Comparison of ENCODE assay signal across 8 mouse cellular contexts in the genomic region with DNA sequence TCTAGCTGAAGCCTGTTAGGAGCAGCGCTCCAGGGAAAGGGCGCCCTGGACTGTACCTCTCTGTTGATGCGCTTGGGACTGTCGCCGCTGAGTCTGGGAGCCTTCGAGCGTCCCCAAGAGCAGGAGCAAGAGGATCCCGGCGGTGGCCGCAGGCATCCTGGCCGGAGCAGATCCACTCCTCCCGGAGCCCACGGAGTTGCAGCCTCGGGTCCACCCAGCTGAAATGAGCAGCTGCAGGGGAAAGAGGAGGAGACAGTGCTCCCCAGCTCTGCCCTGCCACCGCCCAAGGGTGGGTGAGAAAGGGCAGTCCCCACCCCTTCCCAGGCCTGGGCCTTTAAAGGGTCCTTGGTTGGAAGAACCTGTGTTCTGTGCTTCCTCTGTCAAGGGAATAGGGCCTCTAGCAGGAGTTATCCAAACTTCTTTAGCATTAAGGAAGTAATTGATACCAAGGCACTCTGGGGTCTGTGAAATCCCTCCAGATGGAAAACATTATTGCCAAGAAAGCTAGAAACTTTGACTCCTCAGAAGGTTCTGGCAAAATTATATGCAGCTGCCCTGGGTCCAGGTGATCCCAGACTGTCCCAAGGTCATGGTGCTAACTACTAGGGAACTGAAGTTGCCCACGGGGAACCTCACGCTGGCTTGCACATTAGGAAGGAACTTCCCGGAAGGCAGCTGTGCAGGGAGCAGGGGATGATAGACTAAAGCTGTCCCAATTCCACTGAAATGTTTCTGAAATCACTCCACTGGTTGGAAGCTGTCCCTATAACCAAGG. TPM values are rescaled to one million over a fixed set of nuclear protein-coding genes. Genes with fewer than 3 reads are reported as not detected.
DNase-seq lines count a peak whose midpoint lies in the region; ATAC-seq and TF ChIP-seq lines count a peak whose summit lies in the region.

No protein-coding gene starts in this region.

- 0 out of 2 replicates have a peak overlapping the region, but pooled peaks have one; percentile 7 for H3K27ac ChIP-seq in hindbrain, embryonic 12.5 days
- H3K27ac ChIP-seq in limb, embryonic 14.5 days (replicated peaks; ENCODE audit: low read depth, low read length) = peak overlapping the region; percentile 75

- ATAC-seq in hindbrain, embryonic 12.5 days (ENCODE audit: low FRiP score) = peak; percentile 63
- peak; percentile 76 for ATAC-seq in limb, embryonic 14.5 days (ENCODE audit: low FRiP score, low read depth)

- 17% methylated on average over 18 of the region's 18 CpGs for WGBS in hindbrain, embryonic 12.5 days
- whole genome bisulfite sequencing in limb, embryonic 14.5 days = 2% methylated on average over 18 of the region's 18 CpGs

- H3K4me1 ChIP-seq in hindbrain, embryonic 12.5 days = peaks cover 3% of the 10 kb centered on the region
- H3K4me1 ChIP-seq in limb, embryonic 14.5 days (ENCODE audit: control insufficient read depth, insufficient read depth, low read length) = peaks cover 6% of the 10 kb centered on the region; the same call in 1 of the 2 replicates

- H3K79me3 ChIP-seq in C2C12 (ENCODE audit: low read depth) = no peaks in the 10 kb centered on the region

- peak overlapping the region; percentile 29; the same call in 1 of the 2 replicates for H3K9ac ChIP-seq in hindbrain, embryonic 12.5 days
- H3K9ac ChIP-seq in limb, embryonic 14.5 days (ENCODE audit: low read depth, low read length, severe bottlenecking) = peak overlapping the region; percentile 59

- H3K27me3 ChIP-seq in C2C12 (ENCODE audit: control insufficient read depth, insufficient read depth, insufficient read length) = no peaks in the 10 kb centered on the region
- H3K27me3 ChIP-seq in hindbrain, embryonic 12.5 days = no peaks in the 10 kb centered on the region
- H3K27me3 ChIP-seq in limb, embryonic 14.5 days (ENCODE audit: control insufficient read depth, insufficient read depth, low read length) = no peaks in the 10 kb centered on the region
- no peaks in the 10 kb centered on the region for H3K27me3 ChIP-seq in myocyte (ENCODE audit: control insufficient read depth, insufficient read depth, insufficient read length)

- H3K4me3 ChIP-seq in C2C12 (ENCODE audit: insufficient read depth, poor library complexity, severe bottlenecking) (peak overlapping the region; percentile 8), myocyte (peak overlapping the region; percentile 41)
- H3K4me3 ChIP-seq in hindbrain, embryonic 12.5 days = peak overlapping the region; percentile 32
- peak overlapping the region; percentile 46 for H3K4me3 ChIP-seq in limb, embryonic 14.5 days (replicated peaks; ENCODE audit: low read length)

- DNase-seq in adrenal gland, postnatal 25 days = peak; percentile 1
- peak; percentile 55 for DNase-seq in forelimb bud, embryonic 11.5 days (ENCODE audit: low read depth, low spot score)
- DNase-seq in limb, embryonic 14.5 days (ENCODE audit: low spot score) = peak; percentile 43
- DNase-seq in thymus, postnatal 36 days = no peak
- no peak for DNase-seq in c-Kit-positive CD71-positive TER-119-positive erythroid progenitor cells, embryonic 14.5 days (ENCODE audit: low spot score)

- H3K79me2 ChIP-seq in C2C12 (ENCODE audit: control insufficient read depth, insufficient read depth) = no peaks in the 10 kb centered on the region
- H3K79me2 ChIP-seq in myocyte (ENCODE audit: control insufficient read depth, insufficient read depth) = peaks cover 29% of the 10 kb centered on the region

- H3K9me3 ChIP-seq in hindbrain, embryonic 12.5 days (replicated peaks) = no peaks in the 10 kb centered on the region
- no peaks in the 10 kb centered on the region for H3K9me3 ChIP-seq in limb, embryonic 14.5 days (ENCODE audit: control insufficient read depth, low read length)

- no peak for TF ChIP-seq POLR2A in limb, embryonic 14.5 days (IDR thresholded peaks at IDR 0.05; ENCODE audit: borderline replicate concordance, extremely low read depth, insufficient read depth, insufficient read length)
- peak; percentile 77 for TF ChIP-seq POLR2A in myocyte (IDR thresholded peaks at IDR 0.05; ENCODE audit: insufficient read length, low read depth)

- H3K36me3 ChIP-seq in C2C12 (ENCODE audit: control insufficient read depth, insufficient read depth) (no peaks in the 10 kb centered on the region), myocyte (ENCODE audit: control insufficient read depth, insufficient read depth) (no peaks in the 10 kb centered on the region)
- H3K36me3 ChIP-seq in hindbrain, embryonic 12.5 days = no peaks in the 10 kb centered on the region
- H3K36me3 ChIP-seq in limb, embryonic 14.5 days (ENCODE audit: control insufficient read depth, insufficient read depth, low read length) = no peaks in the 10 kb centered on the region

- H3ac ChIP-seq in C2C12 (ENCODE audit: control insufficient read depth, insufficient read length, low read depth) (peak overlapping the region; percentile 13), myocyte (ENCODE audit: control insufficient read depth, insufficient read length) (no peak overlapping the region)

- H3K4me2 ChIP-seq in hindbrain, embryonic 12.5 days (replicated peaks) = peak overlapping the region; percentile 53
- peak overlapping the region; percentile 79 for H3K4me2 ChIP-seq in limb, embryonic 14.5 days (replicated peaks; ENCODE audit: low read depth, low read length, severe bottlenecking)
- H3K4me2 ChIP-seq in myocyte (ENCODE audit: low read depth) = peak overlapping the region; percentile 75

- TF ChIP-seq CTCF in C2C12 (IDR thresholded peaks at IDR 0.05; ENCODE audit: control insufficient read depth, insufficient read depth, insufficient read length) = no peak

TF ChIP-seq in C2C12, 6 proteins besides CTCF, POLR2A, EP300 and RAD21:
- TF ChIP-seq MYOG (IDR thresholded peaks at IDR 0.05; ENCODE audit: control insufficient read depth, extremely low read depth, insufficient read length) = no peak
- no peak for TF ChIP-seq MYOD1 (IDR thresholded peaks at IDR 0.05; ENCODE audit: control insufficient read depth, insufficient read length, low read depth)
- TF ChIP-seq MAX (IDR thresholded peaks at IDR 0.05) = no peak
- no peak for TF ChIP-seq FOSL1 (IDR thresholded peaks at IDR 0.05; ENCODE audit: insufficient read depth, low read length, poor library complexity, severe bottlenecking)
- no peak for TF ChIP-seq USF1 (IDR thresholded peaks at IDR 0.05; ENCODE audit: low read depth)
- no peak for TF ChIP-seq CEBPB (IDR thresholded peaks at IDR 0.05; ENCODE audit: low read depth)

TF ChIP-seq in myocyte, 11 proteins besides CTCF, POLR2A, EP300 and RAD21:
- no peak for TF ChIP-seq USF1 (IDR thresholded peaks at IDR 0.05; ENCODE audit: low read depth)
- no peak for TF ChIP-seq CEBPB (IDR thresholded peaks at IDR 0.05; ENCODE audit: insufficient read depth, poor library complexity, severe bottlenecking)
- TF ChIP-seq MYOG (IDR thresholded peaks at IDR 0.05; ENCODE audit: control insufficient read depth in 1 of 3, insufficient read depth in 1 of 3, insufficient read length in 2 of 3, low read depth in 2 of 3) = peak; percentile 6 to 86 (median 53)
- peak in 2 of 3 experiments; percentile 71 to 84 for TF ChIP-seq MYOD1 (IDR thresholded peaks at IDR 0.05; ENCODE audit: control insufficient read depth in 1 of 3, insufficient read length in 2 of 3, low read depth in 2 of 3)
- peak; percentile 48 for TF ChIP-seq POLR2AphosphoS2 (IDR thresholded peaks at IDR 0.05; ENCODE audit: insufficient read length, low read depth)
TF ChIP-seq in myocyte: peak in this region for 3.

RNA-seq across cellular contexts. Expression of a gene that starts 2.7 kb away (rescaled TPM):
- polyA plus RNA-seq in C2C12 (2012; fragmentation: generic; extraction: Trizol) (5.0 TPM), myocyte (2012; fragmentation: generic; extraction: Trizol) (15.1 TPM)
- 21.3 and 25.6 TPM in 2 replicates for total RNA-seq in adrenal gland, postnatal 25 days (2021)
- 13.5 and 16.2 TPM in 2 replicates for polyA plus RNA-seq in hindbrain, embryonic 12.5 days (2016; fragmentation: Nextera tagmentation; extraction: Ambion mirVana)
- 13.8 and 14.6 TPM in 2 replicates for polyA plus RNA-seq in limb, embryonic 14.5 days (2012; rRNA removed)
- polyA plus RNA-seq in limb, embryonic 14.5 days (2014; fragmentation: Nextera tagmentation; extraction: Ambion mirVana) = 19.3 and 20.5 TPM in 2 replicates

Comparison
In these comparisons a context has a peak if more than half of its experiments do, and no peak if none do; other contexts are left out.
1. DNase-seq: peak in adrenal gland, postnatal 25 days (single experiment), forelimb bud, embryonic 11.5 days (single experiment) and limb, embryonic 14.5 days (single experiment); none in thymus, postnatal 36 days (0 of 2) and c-Kit-positive CD71-positive TER-119-positive erythroid progenitor cells, embryonic 14.5 days (single experiment).
2. Peak in every context shown above with its lines, with median percentiles within 50 percentile points of each other: H3K4me3 ChIP-seq and H3K4me2 ChIP-seq.